Mouse (Mus musculus) forebrain, postnatal 0 days (tissue): ENCODE measurements at regions not wholly inside any gene's neighbourhood (a gene's known extent, or its start where the extent isn't known, plus 50 kb on each side); places are given as distances from the start of the nearest gene placed in this dataset.

Source experiments
- ATAC-seq: fragments of 200-750 bp; cut with Nextera tagmentation; 2 replicates; pipeline ENCODE4 v1.8.0; 2017; ENCODE audit warnings: mild to moderate bottlenecking, moderate library complexity
- DNase-seq: peaks from one replicate; pipeline ENCODE4 v3.0.0-alpha.2; 2015
- H3K27ac ChIP-seq: fragments of 300-500 bp; sonication (generic); 2 replicates; pipeline ENCODE4 v1.5.1; 2014; ENCODE audit warnings: low read depth, mild to moderate bottlenecking, antibody characterized with exemption, low read length, moderate library complexity, mixed read lengths
- H3K27me3 ChIP-seq: fragments of 300-500 bp; sonication (generic); 2 replicates; pipeline ENCODE4 v1.6.1; 2014; ENCODE audit warnings: mild to moderate bottlenecking, low read length, mixed read lengths; ENCODE audit not compliant: insufficient read depth
- H3K36me3 ChIP-seq: fragments of 300-500 bp; sonication (generic); 2 replicates; pipeline ENCODE4 v1.6.1; 2014; ENCODE audit warnings: mild to moderate bottlenecking, moderate library complexity; ENCODE audit not compliant: insufficient read depth
- H3K4me1 ChIP-seq: fragments of 300-500 bp; sonication (generic); 2 replicates; pipeline ENCODE4 v1.6.1; 2014; ENCODE audit warnings: antibody characterized with exemption; ENCODE audit not compliant: insufficient read depth
- H3K4me2 ChIP-seq: fragments of 300-500 bp; sonication (generic); 2 replicates; pipeline ENCODE4 v1.6.1; 2014; ENCODE audit warnings: low read depth, mild to moderate bottlenecking, moderate library complexity
- H3K4me3 ChIP-seq: fragments of 300-500 bp; sonication (generic); 2 replicates; pipeline ENCODE4 v1.5.1; 2014; ENCODE audit warnings: low read depth, low read length, mixed read lengths
- H3K9ac ChIP-seq: fragments of 300-500 bp; sonication (generic); 2 replicates; pipeline ENCODE4 v1.6.1; 2014; ENCODE audit warnings: mild to moderate bottlenecking
- H3K9me3 ChIP-seq: fragments of 300-500 bp; sonication (generic); 2 replicates; pipeline ENCODE4 v1.6.1; 2016; ENCODE audit warnings: low read length
- CTCF ChIP-seq: sonication (generic); IDR thresholded peaks from 2 replicates; pipeline ENCODE4 v1.5.1; 2016; ENCODE audit warnings: antibody characterized with exemption, control low read depth, low read depth
- WGBS: fragments of 180-500 bp; shearing (Covaris S2); extraction: QIAGEN DNeasy Blood & Tissue Kit; methylation state at CpG from one replicate; pipeline ENCODE4 v1.1.7; 2014; 5-methylcytosine and 5-hydroxymethylcytosine counted together

DNA sequence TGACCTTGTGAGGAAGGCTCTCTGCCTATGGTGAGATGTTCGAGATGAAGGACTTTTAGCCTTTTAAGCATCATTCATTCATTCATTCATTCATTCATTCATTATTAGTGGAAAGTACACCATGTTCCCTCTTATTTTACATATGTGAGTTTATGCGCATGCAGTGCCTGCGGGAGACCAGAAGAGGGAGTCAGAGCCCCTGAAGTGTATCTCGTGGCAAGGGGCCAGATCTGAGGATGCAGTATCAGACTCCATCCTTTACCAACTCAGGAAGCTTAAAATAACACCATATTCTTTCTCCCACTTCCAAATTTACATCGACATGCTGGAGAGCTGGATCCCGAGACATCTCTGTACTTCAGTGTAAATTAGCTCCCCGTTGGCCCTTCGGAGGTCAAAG lies 70.7 kb upstream of the Mrps10 start:
- WGBS: 84% methylated on average over 8 of the region's 8 CpGs
- no peaks in the 10 kb centered on the region for H3K36me3 ChIP-seq
- DNase-seq (peak; percentile 59), ATAC-seq (no peak)
- H3K9me3 ChIP-seq: no peaks in the 10 kb centered on the region
- no peak overlapping the region for H3K27ac ChIP-seq
- no peaks in the 10 kb centered on the region for H3K27me3 ChIP-seq
- H3K4me2 ChIP-seq: no peak overlapping the region
- peak; percentile 65 for TF ChIP-seq CTCF
- no peak overlapping the region for H3K9ac ChIP-seq
- no peaks in the 10 kb centered on the region for H3K4me1 ChIP-seq
- H3K4me3 ChIP-seq: no peak overlapping the region

DNA sequence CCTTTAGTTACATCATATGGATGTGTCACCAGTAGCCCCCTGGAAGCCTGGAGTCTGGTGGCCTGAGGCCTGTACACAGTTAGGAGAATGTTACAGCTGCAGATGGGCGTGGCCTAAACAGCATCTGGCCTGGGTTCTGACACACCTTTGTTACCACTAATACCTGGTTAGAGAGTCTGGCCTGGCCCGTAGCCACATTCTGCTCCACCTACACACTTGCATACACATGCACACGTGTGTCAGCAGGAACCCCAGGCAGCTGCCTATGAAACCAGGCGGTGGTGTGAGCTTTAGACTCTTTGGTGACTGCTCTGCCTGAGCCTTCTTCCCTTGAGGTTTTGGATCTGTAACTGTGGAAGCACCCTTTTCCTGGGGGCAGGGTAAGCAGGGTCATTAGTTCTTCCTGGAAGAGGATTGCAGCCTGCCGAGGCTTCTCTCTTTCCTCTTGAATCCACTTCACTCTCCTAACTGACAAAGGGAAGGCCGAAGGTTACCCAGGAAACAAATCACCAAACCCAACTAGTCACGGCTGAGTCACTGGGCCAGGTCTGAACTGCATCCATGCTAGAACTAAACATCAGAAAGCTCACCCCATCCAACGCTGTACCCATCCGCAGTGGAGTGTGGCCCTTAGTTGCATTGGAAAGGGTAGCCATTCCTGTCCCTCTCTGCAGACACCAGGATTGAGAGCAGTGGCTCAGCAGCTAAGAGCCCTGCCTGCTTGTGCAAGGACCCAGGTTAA lies 71.8 kb upstream of the Mrps10 start:
- Histone ChIP-seq H3K9me3 (no peaks in the 10 kb centered on the region), H3K27me3 (no peaks in the 10 kb centered on the region), H3K9ac (no peak overlapping the region), H3K4me2 (no peak overlapping the region), H3K27ac (no peak overlapping the region), H3K4me3 (no peak overlapping the region), H3K4me1 (no peaks in the 10 kb centered on the region), H3K36me3 (no peaks in the 10 kb centered on the region)
- DNase-seq: no peak
- no peak for TF ChIP-seq CTCF
- 93% methylated on average over 9 of the region's 9 CpGs for WGBS
- ATAC-seq: no peak

DNA sequence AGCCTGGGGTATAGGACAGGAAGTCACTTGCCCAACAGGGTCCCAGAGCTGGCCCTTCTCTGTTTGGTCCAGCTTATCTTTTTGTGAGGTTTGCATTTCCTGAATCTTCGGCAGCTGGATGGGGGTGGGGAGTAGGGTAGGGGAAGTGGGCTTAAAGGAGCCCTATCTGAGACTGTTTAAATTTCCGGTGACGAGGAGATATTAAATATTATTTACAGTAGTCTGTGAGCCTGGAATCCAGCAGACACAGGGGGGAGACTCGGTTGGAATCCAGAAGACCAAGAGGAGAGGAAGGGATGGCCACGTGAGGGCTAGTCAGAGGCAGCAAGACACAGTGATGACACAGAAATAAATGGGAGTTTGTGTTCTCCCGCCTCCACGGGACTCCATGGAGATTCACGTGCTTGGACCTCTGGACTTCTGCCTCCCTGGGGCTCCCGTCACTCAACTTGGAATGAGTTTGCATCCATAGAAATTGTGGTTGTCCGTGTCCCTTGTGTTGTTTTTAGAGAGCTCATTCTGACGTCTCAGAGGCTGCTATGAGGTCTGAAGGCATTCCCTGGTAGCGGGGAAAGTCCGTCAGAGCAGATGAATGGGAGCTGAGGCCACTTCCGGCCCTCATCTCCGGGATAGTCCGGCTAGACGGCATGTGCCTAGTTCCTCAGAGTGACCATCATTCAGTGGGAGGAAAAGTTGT lies 73.2 kb upstream of the Mrps10 start:
- Histone ChIP-seq H3K36me3 (no peaks in the 10 kb centered on the region), H3K4me2 (no peak overlapping the region), H3K4me1 (no peaks in the 10 kb centered on the region), H3K27ac (no peak overlapping the region), H3K9ac (no peak overlapping the region), H3K9me3 (no peaks in the 10 kb centered on the region), H3K27me3 (no peaks in the 10 kb centered on the region), H3K4me3 (no peak overlapping the region)
- ATAC-seq (no peak), DNase-seq (no peak)
- WGBS: 75% methylated on average over 17 of the region's 17 CpGs
- TF ChIP-seq CTCF: no peak

DNA sequence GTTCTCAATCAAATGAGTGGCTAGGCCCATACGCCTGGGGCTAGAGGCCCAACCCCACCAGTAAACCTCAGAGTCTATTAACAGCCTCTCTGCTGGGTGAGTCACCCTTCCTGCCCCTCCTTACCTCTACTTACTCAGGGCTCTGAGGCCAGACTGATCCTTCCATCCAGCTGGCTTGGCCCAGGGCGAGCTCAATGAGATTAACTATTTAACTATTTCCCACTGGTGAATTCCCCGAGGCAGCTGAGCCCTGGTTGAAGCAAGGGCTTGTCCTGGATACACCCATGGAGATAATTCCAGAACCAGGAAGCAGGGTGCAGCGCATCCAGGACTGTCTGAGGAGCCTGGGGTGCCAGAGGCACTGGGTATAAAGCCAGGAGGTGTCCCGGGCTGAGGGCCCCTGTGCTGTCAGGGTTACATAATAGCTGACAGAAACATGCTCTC lies 74.6 kb upstream of the Mrps10 start:
- DNase-seq: no peak
- ATAC-seq: no peak
- TF ChIP-seq CTCF: no peak
- 25% methylated on average over 5 of the region's 5 CpGs for WGBS
- Histone ChIP-seq H3K36me3 (no peaks in the 10 kb centered on the region), H3K9ac (no peak overlapping the region), H3K4me3 (no peak overlapping the region), H3K27ac (no peak overlapping the region), H3K4me1 (no peaks in the 10 kb centered on the region), H3K4me2 (no peak overlapping the region), H3K27me3 (no peaks in the 10 kb centered on the region), H3K9me3 (no peaks in the 10 kb centered on the region)

DNA sequence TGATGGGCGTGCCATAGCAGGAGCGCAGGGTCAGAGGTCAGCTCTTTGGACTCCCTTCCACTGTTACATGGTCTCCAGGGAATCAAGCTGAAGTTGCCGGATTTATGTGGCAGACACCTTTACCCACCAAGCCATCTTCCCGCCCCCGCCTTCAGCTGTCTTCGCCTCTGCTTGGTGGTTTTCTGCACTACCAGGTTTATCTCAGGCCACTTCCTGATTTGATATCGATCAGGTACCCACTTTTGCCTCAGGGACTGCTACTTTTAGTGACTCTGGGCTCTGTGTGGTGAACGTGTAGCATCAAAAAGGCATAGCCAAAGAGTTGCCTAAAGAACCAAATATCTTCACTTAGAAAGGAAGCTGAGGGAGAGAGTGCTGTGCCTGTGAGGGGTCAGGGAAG lies 75.5 kb upstream of the Mrps10 start:
- TF ChIP-seq CTCF: no peak
- no peak for ATAC-seq
- Histone ChIP-seq H3K27me3 (no peaks in the 10 kb centered on the region), H3K27ac (no peak overlapping the region), H3K4me1 (no peaks in the 10 kb centered on the region), H3K36me3 (no peaks in the 10 kb centered on the region), H3K4me2 (no peak overlapping the region), H3K9ac (no peak overlapping the region), H3K4me3 (no peak overlapping the region), H3K9me3 (no peaks in the 10 kb centered on the region)
- WGBS: 95% methylated on average over 8 of the region's 8 CpGs
- DNase-seq: no peak

DNA sequence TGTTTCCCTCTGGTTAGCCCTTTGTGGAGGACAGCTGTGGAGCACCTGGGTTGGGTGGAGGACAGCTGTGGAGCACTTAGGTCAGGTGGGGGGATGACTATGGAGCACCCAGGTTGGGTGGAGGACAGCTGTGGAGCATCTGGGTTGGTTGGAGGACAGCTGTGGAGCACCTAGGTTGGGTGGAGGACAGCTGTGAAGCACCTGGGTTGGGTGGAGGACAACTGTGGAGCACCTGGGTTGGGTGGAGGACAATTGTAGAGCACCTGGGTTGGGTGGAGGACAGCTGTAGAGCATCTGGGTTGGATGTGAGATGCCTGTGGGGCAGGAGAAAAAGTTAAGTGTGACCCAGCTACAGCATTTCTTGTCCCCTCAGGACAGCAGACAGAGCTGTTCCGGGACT lies 77.1 kb upstream of the Mrps10 start:
- 100% methylated on average over 1 of the region's 1 CpGs for WGBS
- no peak for ATAC-seq

DNA sequence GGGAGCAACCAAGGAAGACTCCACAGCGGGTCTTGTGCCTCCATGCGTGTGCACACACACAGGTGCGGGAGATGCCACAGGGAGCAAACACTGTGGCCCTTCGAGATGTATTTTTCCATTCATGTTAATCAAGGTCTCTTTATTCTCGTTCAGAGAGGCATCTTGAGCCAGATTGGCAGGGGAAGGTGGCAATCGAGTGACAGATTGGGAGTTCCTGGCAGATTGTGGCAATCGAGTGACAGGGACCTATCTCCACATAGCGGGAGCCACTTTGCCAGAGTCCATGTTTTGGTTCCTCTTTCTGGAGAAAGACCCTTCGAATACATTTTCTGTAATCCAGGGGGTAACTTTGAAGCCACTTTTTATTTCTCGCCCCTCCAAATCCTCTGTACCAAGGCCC lies 83.1 kb upstream of the Mrps10 start:
- Histone ChIP-seq H3K4me3 (no peak overlapping the region), H3K27ac (no peak overlapping the region), H3K4me1 (no peaks in the 10 kb centered on the region), H3K27me3 (no peaks in the 10 kb centered on the region), H3K9me3 (no peaks in the 10 kb centered on the region), H3K4me2 (no peak overlapping the region), H3K9ac (no peak overlapping the region), H3K36me3 (peaks cover 11% of the 10 kb centered on the region; the same call in 1 of the 2 replicates)
- WGBS: 82% methylated on average over 10 of the region's 10 CpGs
- TF ChIP-seq CTCF: no peak
- no peak for DNase-seq
- no peak for ATAC-seq

More for the DNA sequence above, 77.1 kb upstream of the Mrps10 start:
- H3K9me3 ChIP-seq: no peaks in the 10 kb centered on the region
- H3K27me3 ChIP-seq: no peaks in the 10 kb centered on the region
- no peak overlapping the region for H3K9ac ChIP-seq
- DNase-seq: no peak
- H3K4me3 ChIP-seq: no peak overlapping the region
- H3K27ac ChIP-seq: no peak overlapping the region
- H3K4me1 ChIP-seq: no peaks in the 10 kb centered on the region
- no peak for TF ChIP-seq CTCF
- no peak overlapping the region for H3K4me2 ChIP-seq
- peaks cover 11% of the 10 kb centered on the region; the same call in 1 of the 2 replicates for H3K36me3 ChIP-seq
